Mouse (Mus musculus) mammary gland, adult 2 months (tissue): ENCODE measurements around the gene Cyp2e1. TPM values are rescaled to one million over a fixed set of nuclear protein-coding genes. Genes with fewer than 3 reads are reported as not detected.

Experiments used
- polyA plus RNA-seq: library from polyadenylated mRNA; depleted of rRNA; stranded (reverse); fragments of >200 nt; gene quantifications from 2 replicates; pipeline ENCODE4 v1.2.3, GENCODE M21; 2012; ENCODE audit warnings: low replicate concordance; rRNA removed

The Cyp2e1 gene
- polyA plus RNA-seq: 154 and 260 TPM in 2 replicates

DNA sequence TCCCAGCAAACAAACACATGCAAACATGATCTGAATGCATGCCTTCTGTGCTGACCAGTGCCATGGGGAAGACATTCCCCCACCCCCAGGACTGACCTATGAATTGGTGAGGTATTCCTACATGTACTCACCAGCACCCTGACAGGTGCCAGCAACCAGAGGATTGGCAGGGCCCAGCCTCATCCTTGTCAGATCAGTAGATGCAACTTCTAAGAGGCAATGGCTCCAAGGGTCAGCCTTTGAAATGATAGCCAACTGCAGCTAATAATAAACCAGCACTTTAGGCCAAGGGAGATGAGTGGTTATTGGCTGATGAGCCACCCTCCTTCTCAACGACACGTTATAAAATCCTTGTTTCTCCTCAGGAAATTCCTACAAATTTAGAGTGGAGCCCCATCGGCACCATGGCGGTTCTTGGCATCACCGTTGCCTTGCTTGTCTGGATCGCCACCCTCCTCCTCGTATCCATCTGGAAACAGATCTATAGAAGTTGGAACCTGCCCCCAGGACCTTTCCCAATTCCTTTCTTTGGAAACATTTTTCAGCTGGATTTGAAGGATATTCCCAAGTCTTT, at the start of gene Cyp2e1:
Gene Cyp2e1, plus strand, starts transcription at position 293 of the 574 bp plus-strand sequence.

DNA sequence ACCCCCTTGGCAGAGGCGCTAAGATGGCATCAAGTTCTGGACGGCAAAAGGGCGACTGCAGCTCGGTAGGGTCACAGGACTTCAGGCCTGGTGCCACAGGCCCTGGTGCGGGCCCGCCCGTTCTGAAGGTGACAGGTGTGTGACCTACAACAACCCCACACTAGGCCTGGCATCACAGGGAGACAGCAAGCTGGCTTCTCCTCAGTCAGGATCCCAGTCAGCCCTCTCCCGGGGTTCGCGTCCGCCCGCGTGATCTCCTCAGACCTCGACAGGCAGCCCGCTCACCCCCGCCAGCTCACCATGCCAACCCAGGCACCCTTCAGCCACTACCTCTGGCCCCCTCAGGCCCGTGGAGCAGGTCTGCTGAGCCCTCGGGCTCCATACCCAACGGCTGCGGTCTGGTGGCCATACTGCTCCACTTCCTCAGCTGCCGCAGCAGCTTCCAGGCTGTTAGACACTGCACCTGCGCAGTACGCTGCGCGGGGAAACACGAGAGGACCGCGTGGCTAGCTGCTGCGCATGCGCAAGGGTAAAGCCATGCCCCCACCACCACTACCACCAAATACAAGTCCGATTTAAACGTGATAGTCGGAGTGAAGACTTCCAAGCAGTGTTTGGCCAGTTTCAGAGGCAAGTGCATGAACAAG, 24.0 kb downstream of the Cyp2e1 start, which contains the start of gene Syce1:
Gene Syce1, minus strand, starts transcription at position 447 of the 647 bp plus-strand sequence.

DNA sequence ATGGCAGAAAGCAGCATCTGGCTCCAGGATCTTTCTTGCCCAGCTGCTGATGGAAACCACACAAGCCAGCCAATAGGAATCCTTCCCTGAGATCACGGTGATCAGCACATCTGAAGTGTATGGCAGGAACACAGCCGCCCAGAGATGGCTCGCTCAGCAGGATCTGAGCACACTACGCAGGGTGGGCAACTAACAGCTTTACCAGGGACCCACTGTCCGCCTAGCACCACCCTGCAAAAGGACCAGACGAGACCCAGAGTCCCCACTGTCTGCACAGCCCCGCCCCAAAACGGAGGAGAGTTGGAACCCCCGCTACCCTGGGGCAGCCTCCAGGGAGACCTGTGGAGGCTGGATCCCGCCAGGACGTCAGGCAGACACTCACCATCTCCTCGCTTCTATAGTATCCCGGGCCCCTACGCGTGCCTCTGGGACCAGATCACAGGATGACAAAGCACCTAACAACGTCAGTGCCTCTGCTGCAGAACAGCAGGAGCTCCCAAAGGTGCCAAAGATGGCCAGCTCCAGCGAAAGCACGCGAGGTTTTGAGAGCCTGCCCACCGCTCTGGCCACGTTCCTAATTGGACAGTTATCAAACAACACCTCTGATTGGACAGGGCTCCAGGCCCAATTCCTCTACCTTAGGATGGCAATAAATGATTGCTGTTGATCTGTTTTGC, 58.3 kb downstream of the Cyp2e1 start, which contains the start of gene Zfp941:
Gene Zfp941, minus strand, starts transcription at position 526 of the 677 bp plus-strand sequence.

Other genes with a start within 250 kb of the Cyp2e1 start
- not detected in 2 replicates for gene Olfr538, start 195.9 kb upstream of the Cyp2e1 start, polyA plus RNA-seq
- not detected in 2 replicates for gene Olfr46, start 162.5 kb upstream of the Cyp2e1 start, polyA plus RNA-seq
- gene Olfr61, start 134.8 kb upstream of the Cyp2e1 start, polyA plus RNA-seq: not detected in 2 replicates
- gene Olfr53, start 117.3 kb upstream of the Cyp2e1 start, polyA plus RNA-seq: not detected in 2 replicates
- gene Olfr539, start 103.8 kb upstream of the Cyp2e1 start, polyA plus RNA-seq: not detected in 2 replicates
- not detected in 2 replicates for gene Olfr45, start 81.8 kb upstream of the Cyp2e1 start, polyA plus RNA-seq
- gene Olfr541, start 66.5 kb upstream of the Cyp2e1 start, polyA plus RNA-seq: not detected in 2 replicates
- 0.12 and 0.17 TPM in 2 replicates for gene Syce1, start 24.1 kb downstream of the Cyp2e1 start, polyA plus RNA-seq
- gene Zfp941, start 58.4 kb downstream of the Cyp2e1 start, polyA plus RNA-seq: 0.02 and 0.07 TPM in 2 replicates
- 35.9 and 51.0 TPM in 2 replicates for gene Urah, start 71.3 kb downstream of the Cyp2e1 start, polyA plus RNA-seq
- gene Scgb1c1, start 81.8 kb downstream of the Cyp2e1 start, polyA plus RNA-seq: not detected in 2 replicates
- gene Odf3, start 84.1 kb downstream of the Cyp2e1 start, polyA plus RNA-seq: 0.19 and 0.24 TPM in 2 replicates
- not detected in 2 replicates for gene Gm45785, start 92.6 kb downstream of the Cyp2e1 start, polyA plus RNA-seq
- 125 and 131 TPM in 2 replicates for gene Ric8a, start 93.2 kb downstream of the Cyp2e1 start, polyA plus RNA-seq
- gene Bet1l, start 93.8 kb downstream of the Cyp2e1 start, polyA plus RNA-seq: 23.2 and 34.0 TPM in 2 replicates
- gene Psmd13, start 118.2 kb downstream of the Cyp2e1 start, polyA plus RNA-seq: 48.3 and 59.6 TPM in 2 replicates
- 29.0 and 45.3 TPM in 2 replicates for gene Sirt3, start 118.6 kb downstream of the Cyp2e1 start, polyA plus RNA-seq
- gene Cox8b, start 136.7 kb downstream of the Cyp2e1 start, polyA plus RNA-seq: 395 and 928 TPM in 2 replicates
- 0.30 TPM in 1 of 2 replicates, not detected in the other for gene Nlrp6, start 157.2 kb downstream of the Cyp2e1 start, polyA plus RNA-seq
- 49.9 and 60.2 TPM in 2 replicates for gene Pgghg, start 177.7 kb downstream of the Cyp2e1 start, polyA plus RNA-seq
- 2.6 and 4.0 TPM in 2 replicates for gene Ifitm5, start 186.6 kb downstream of the Cyp2e1 start, polyA plus RNA-seq
- not detected in 2 replicates for gene Gm45717, start 192.2 kb downstream of the Cyp2e1 start, polyA plus RNA-seq
- gene Ifitm2, start 192.2 kb downstream of the Cyp2e1 start, polyA plus RNA-seq: 1,072 and 1,260 TPM in 2 replicates
- 132 and 165 TPM in 2 replicates for gene Ifitm1, start 203.5 kb downstream of the Cyp2e1 start, polyA plus RNA-seq
- 410 and 816 TPM in 2 replicates for gene Ifitm3, start 247.0 kb downstream of the Cyp2e1 start, polyA plus RNA-seq